Mouse (Mus musculus): ENCODE data around the gene Armc3.

- no peak for TF ChIP-seq CTCF (IDR thresholded peaks at IDR 0.05; ENCODE audit: low read depth)
- no peak for TF ChIP-seq EP300 (IDR thresholded peaks at IDR 0.05; ENCODE audit: low read depth)
Measured at GRCm38 (mm10) chr2:19176827-19177236, 22.3 kb upstream of the Armc3 start.
